Mouse (Mus musculus) thymus, adult 2 months (tissue): ENCODE data around the gene Zkscan5.

Experiments
- CTCF ChIP-seq: fragments of 200-500 bp; IDR thresholded peaks from 2 replicates; pipeline ENCODE4 v1.5.1; 2012; ENCODE audit warnings: mild to moderate bottlenecking, control low read depth, low read length, moderate library complexity, borderline replicate concordance; ENCODE audit not compliant: control insufficient read depth, poor library complexity, insufficient read depth; ENCODE audit errors: extremely low read depth
- POLR2A ChIP-seq: fragments of 200-500 bp; IDR thresholded peaks from 2 replicates; pipeline ENCODE4 v1.6.1; 2012; ENCODE audit warnings: mild to moderate bottlenecking, low read length, control low read depth, moderate library complexity; ENCODE audit not compliant: control insufficient read depth, poor library complexity, insufficient read depth; ENCODE audit errors: extremely low read depth

DNA sequence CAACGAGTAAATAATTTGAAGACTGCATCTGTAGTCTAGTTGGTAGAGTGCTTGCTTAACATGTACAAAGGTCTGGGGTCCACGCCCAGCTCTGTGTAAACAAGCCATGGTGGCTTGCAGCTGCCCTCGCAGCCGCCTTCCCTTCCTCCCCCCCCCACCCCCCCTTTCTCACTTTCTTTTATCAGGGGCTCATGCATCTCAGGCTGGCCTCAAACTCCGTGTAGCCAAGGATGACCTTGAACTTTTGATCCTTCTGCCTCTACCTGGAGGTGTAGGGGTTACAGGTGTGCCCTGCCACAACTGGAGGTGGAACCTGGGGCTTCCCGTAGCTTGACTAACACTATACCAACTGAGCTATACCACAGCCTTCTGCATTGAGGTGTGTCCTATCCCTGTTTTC is 13.4 kb downstream of the Zkscan5 start:
- TF ChIP-seq CTCF: no peak
- TF ChIP-seq POLR2A: no peak
